Mouse (Mus musculus) CH12.LX (cell line): ENCODE results near the gene Pde4d. TPM values are rescaled to one million over a fixed set of nuclear protein-coding genes. Genes with fewer than 3 reads are reported as not detected.

Experiments
- DNase-seq: peaks from one replicate; pipeline ENCODE4 v3.0.0-alpha.2; 2013; ENCODE audit errors: extremely low read depth
- H3K27ac ChIP-seq: 2 replicates; pipeline ENCODE4 v1.5.1; 2012; ENCODE audit warnings: low read depth, mild to moderate bottlenecking, control low read depth, moderate library complexity; ENCODE audit not compliant: insufficient read depth
- H3K27me3 ChIP-seq: replicated peaks from 2 replicates; pipeline ENCODE3; 2012; ENCODE audit warnings: inconsistent platforms
- H3K36me3 ChIP-seq, 2 experiments: replicated peaks in 1 of 2; 2 replicates each; pipeline versions ENCODE3 to v1.6.1; 2012; ENCODE audit warnings: inconsistent platforms in 1 of 2, low read length in 1 of 2, mild to moderate bottlenecking in 1 of 2, mixed read lengths in 1 of 2, moderate library complexity in 1 of 2; ENCODE audit not compliant: control insufficient read depth in 1 of 2, insufficient read depth in 1 of 2
- H3K4me1 ChIP-seq, 2 experiments: 2 replicates each; pipeline ENCODE4 v1.6.1; 2012; ENCODE audit warnings: inconsistent platforms in 1 of 2, moderate library complexity in 1 of 2; ENCODE audit not compliant: insufficient read depth in 2 of 2, control insufficient read depth in 1 of 2
- H3K4me2 ChIP-seq: 2 replicates; pipeline ENCODE4 v1.6.1; 2012; ENCODE audit warnings: low read depth, mild to moderate bottlenecking, control low read depth; ENCODE audit not compliant: poor library complexity, insufficient read depth, severe bottlenecking
- H3K4me3 ChIP-seq, 3 experiments: fragments of 150-350 bp in 1 of 3; sonication (generic) in 1 of 3; replicated peaks in 1 of 3; 2 replicates each; pipeline versions ENCODE3 to v1.5.1; 2011 to 2012; ENCODE audit warnings: low read depth in 2 of 3, low read length in 2 of 3, mild to moderate bottlenecking in 2 of 3, moderate library complexity in 2 of 3, control low read depth in 1 of 3, improper control_type of control experiment in 1 of 3, inconsistent platforms in 1 of 3, mixed read lengths in 1 of 3; ENCODE audit not compliant: poor library complexity in 1 of 3
- H3K79me2 ChIP-seq: replicated peaks from 2 replicates; pipeline ENCODE4 v1.6.1; 2012; ENCODE audit warnings: mild to moderate bottlenecking, moderate library complexity; ENCODE audit not compliant: control insufficient read depth, poor library complexity, insufficient read depth, severe bottlenecking; ENCODE audit errors: extremely low read depth
- H3K9ac ChIP-seq: 2 replicates; pipeline ENCODE4 v1.6.1; 2012; ENCODE audit warnings: low read depth, mild to moderate bottlenecking, control low read depth, moderate library complexity; ENCODE audit not compliant: insufficient read depth
- H3K9me3 ChIP-seq: replicated peaks from 2 replicates; pipeline ENCODE3; 2012; ENCODE audit warnings: low read length, inconsistent platforms, mixed read lengths
- BHLHE40 ChIP-seq: IDR thresholded peaks from 2 replicates; pipeline ENCODE4 v1.6.1; 2011; ENCODE audit warnings: mild to moderate bottlenecking, low read depth, low read length, improper control_type of control experiment
- CHD1 ChIP-seq: IDR thresholded peaks from 2 replicates; pipeline ENCODE4 v1.6.1; 2012; ENCODE audit warnings: low read depth, low read length, improper control_type of control experiment, inconsistent platforms
- CTCF ChIP-seq, 2 experiments: IDR thresholded peaks in 1 of 2; conservative IDR thresholded peaks in 1 of 2; 2 replicates each; pipeline ENCODE4 v1.5.1; 2011 to 2012; ENCODE audit warnings: low read depth in 2 of 2, low read length in 2 of 2, improper control_type of control experiment in 1 of 2, inconsistent platforms in 1 of 2, mild to moderate bottlenecking in 1 of 2, moderate library complexity in 1 of 2
- E2F4 ChIP-seq: IDR thresholded peaks from 2 replicates; pipeline ENCODE4 v1.6.1; 2011; ENCODE audit warnings: low read depth, low read length, improper control_type of control experiment; ENCODE audit not compliant: insufficient replicate concordance
- EP300 ChIP-seq: IDR thresholded peaks from 2 replicates; pipeline ENCODE4 v1.6.1; 2011; ENCODE audit warnings: low read length, improper control_type of control experiment
- ETS1 ChIP-seq: conservative IDR thresholded peaks from 2 replicates; pipeline ENCODE4 v1.6.1; 2012; ENCODE audit warnings: low read depth, mild to moderate bottlenecking, inconsistent platforms, low read length, improper control_type of control experiment, moderate library complexity
- GABPA ChIP-seq: IDR thresholded peaks from 2 replicates; pipeline ENCODE4 v1.6.1; 2012; ENCODE audit warnings: low read depth, low read length, improper control_type of control experiment, inconsistent platforms; ENCODE audit not compliant: insufficient replicate concordance
- IRF4 ChIP-seq: IDR thresholded peaks from 2 replicates; pipeline ENCODE4 v1.6.1; 2014; ENCODE audit warnings: low read depth, mild to moderate bottlenecking, inconsistent platforms, low read length, improper control_type of control experiment
- JUN ChIP-seq: IDR thresholded peaks from 2 replicates; pipeline ENCODE4 v1.6.1; 2011; ENCODE audit warnings: low read depth, mild to moderate bottlenecking, low read length, improper control_type of control experiment, moderate library complexity; ENCODE audit not compliant: insufficient read depth
- KAT2A ChIP-seq: IDR thresholded peaks from 2 replicates; pipeline ENCODE4 v1.6.1; 2012; ENCODE audit warnings: low read length, improper control_type of control experiment, inconsistent platforms; ENCODE audit not compliant: insufficient replicate concordance
- MAZ ChIP-seq: IDR thresholded peaks from 2 replicates; pipeline ENCODE4 v1.6.1; 2012; ENCODE audit warnings: low read depth, mild to moderate bottlenecking, inconsistent platforms, low read length, improper control_type of control experiment, moderate library complexity
- MXI1 ChIP-seq: IDR thresholded peaks from 2 replicates; pipeline ENCODE4 v1.6.1; 2011; ENCODE audit warnings: mild to moderate bottlenecking, low read depth, low read length, improper control_type of control experiment
- MYC ChIP-seq: IDR thresholded peaks from 2 replicates; pipeline ENCODE4 v1.6.1; 2011; ENCODE audit warnings: low read depth, mild to moderate bottlenecking, improper control_type of control experiment, low read length
- NELFE ChIP-seq: IDR thresholded peaks from 2 replicates; pipeline ENCODE4 v1.6.1; 2011; ENCODE audit warnings: low read depth, low read length, improper control_type of control experiment
- NRF1 ChIP-seq: IDR thresholded peaks from 2 replicates; pipeline ENCODE4 v1.6.1; 2014; ENCODE audit warnings: low read depth, mild to moderate bottlenecking, inconsistent platforms, low read length, improper control_type of control experiment, moderate library complexity
- PAX5 ChIP-seq: IDR thresholded peaks from 2 replicates; pipeline ENCODE4 v1.6.1; 2012; ENCODE audit warnings: low read length, inconsistent platforms, mixed read lengths
- POLR2AphosphoS2 ChIP-seq: IDR thresholded peaks from 2 replicates; pipeline ENCODE4 v1.6.1; 2011; ENCODE audit warnings: low read depth, low read length, improper control_type of control experiment
- RAD21 ChIP-seq: IDR thresholded peaks from 2 replicates; pipeline ENCODE4 v1.6.1; 2011; ENCODE audit warnings: low read depth, mild to moderate bottlenecking, low read length, improper control_type of control experiment, moderate library complexity
- RCOR1 ChIP-seq: conservative IDR thresholded peaks from 2 replicates; pipeline ENCODE4 v1.6.1; 2012; ENCODE audit warnings: low read depth, mild to moderate bottlenecking, inconsistent platforms, low read length, improper control_type of control experiment
- SIN3A ChIP-seq: IDR thresholded peaks from 2 replicates; pipeline ENCODE4 v1.6.1; 2012; ENCODE audit warnings: low read length, improper control_type of control experiment, inconsistent platforms
- TCF12 ChIP-seq: IDR thresholded peaks from 2 replicates; pipeline ENCODE4 v1.6.1; 2014; ENCODE audit warnings: low read depth, mild to moderate bottlenecking, inconsistent platforms, low read length, improper control_type of control experiment
- UBTF ChIP-seq: IDR thresholded peaks from 2 replicates; pipeline ENCODE4 v1.6.1; 2012; ENCODE audit warnings: low read depth, mild to moderate bottlenecking, inconsistent platforms, low read length, improper control_type of control experiment, moderate library complexity
- ZKSCAN1 ChIP-seq: IDR thresholded peaks from 2 replicates; pipeline ENCODE4 v1.6.1; 2012; ENCODE audit warnings: low read depth, inconsistent platforms, low read length, improper control_type of control experiment, borderline replicate concordance
- ZMIZ1 ChIP-seq: IDR thresholded peaks from 2 replicates; pipeline ENCODE4 v1.6.1; 2012; ENCODE audit warnings: low read depth, mild to moderate bottlenecking, inconsistent platforms, low read length, improper control_type of control experiment
- dilution Hi-C: fragments of 300-500 bp; cut with MboI; formaldehyde crosslinking; loops from 2 replicates; pipeline ENCODE4 v1.14.3; 2020; ENCODE audit warnings: low sequenced_read_pairs; ENCODE audit not compliant: extremely low pct_unique_long_range_greater_than_20kb, extremely low pct_ligation_motif_present
- in situ Hi-C: fragments of 300-500 bp; cut with MboI; formaldehyde crosslinking; loops from 3 replicates; pipeline ENCODE4 v1.14.3; 2019; ENCODE audit warnings: low sequenced_read_pairs, low pct_ligation_motif_present, low pct_unique_long_range_greater_than_20kb, mixed read lengths
- polyA plus RNA-seq: library from polyadenylated mRNA; unstranded; fragments of >175 nt; gene quantifications from 2 replicates; pipeline ENCODE4 v1.2.1, GENCODE M21; 2012; ENCODE audit warnings: low read depth; ENCODE audit not compliant: insufficient read length
- total RNA-seq, 2 experiments: library from RNA; depleted of rRNA; stranded (reverse); fragments of 300-350 nt in 1 of 2; fragments of >200 nt in 1 of 2; gene quantifications; 2 replicates each; pipeline ENCODE4 v1.2.3; 2012 to 2014

The Pde4d gene
- total and polyA plus RNA-seq, 3 experiments, result not detected

- Histone ChIP-seq H3K4me3 (no peak overlapping the region), H3K79me2 (no peaks in the 10 kb centered on the region), H3K27me3 (no peaks in the 10 kb centered on the region), H3K36me3 (no peaks in the 10 kb centered on the region), H3K27ac (no peak overlapping the region), H3K4me1 (no peaks in the 10 kb centered on the region), H3K9me3 (no peaks in the 10 kb centered on the region), H3K9ac (no peak overlapping the region), H3K4me2 (no peak overlapping the region)
- TF ChIP-seq BHLHE40 (no peak), MAZ (no peak), KAT2A (no peak), EP300 (no peak), RCOR1 (no peak), CTCF (conservative IDR thresholded peaks at IDR 0.05 in 1 of 2, IDR thresholded peaks at IDR 0.05 in 1 of 2; ENCODE audit: low read depth in 2 of 2, low read length in 2 of 2) (no peak), MYC (no peak), MXI1 (no peak), CHD1 (no peak), ZMIZ1 (no peak), NELFE (no peak), POLR2AphosphoS2 (no peak), PAX5 (no peak), SIN3A (no peak)
- dilution Hi-C loops, result no loop called here
- in situ Hi-C loops, result loop anchor here (10.0 to 25.0 kb wide), 2 partner anchors 501 to 1129 kb away; no protein-coding TSS in a partner anchor
- no peak for DNase-seq
Measured at GRCm38 (mm10) chr13:109236047-109236446, 786.3 kb downstream of the Pde4d start.

GRCm38 (mm10) chr13:109238670-109239069 is 788.9 kb downstream of the Pde4d start:
- Histone ChIP-seq H3K4me2 (no peak overlapping the region), H3K79me2 (no peaks in the 10 kb centered on the region), H3K9me3 (no peaks in the 10 kb centered on the region), H3K27ac (no peak overlapping the region), H3K27me3 (no peaks in the 10 kb centered on the region), H3K4me1 (no peaks in the 10 kb centered on the region), H3K36me3 (no peaks in the 10 kb centered on the region), H3K9ac (no peak overlapping the region), H3K4me3 (no peak overlapping the region)
- no peak for DNase-seq
- in situ Hi-C loops, result loop anchor here (10.0 to 25.0 kb wide), 2 partner anchors 499 to 1126 kb away; no protein-coding TSS in a partner anchor
- TF ChIP-seq NRF1 (no peak), MXI1 (no peak), RAD21 (no peak), IRF4 (no peak), JUN (no peak), UBTF (no peak), PAX5 (no peak), TCF12 (no peak), SIN3A (no peak), GABPA (no peak), ETS1 (no peak), CTCF (conservative IDR thresholded peaks at IDR 0.05 in 1 of 2, IDR thresholded peaks at IDR 0.05 in 1 of 2; ENCODE audit: low read depth in 2 of 2, low read length in 2 of 2) (no peak), ZKSCAN1 (no peak), E2F4 (no peak)
- dilution Hi-C loops, result no loop called here
